Mouse (Mus musculus) limb, embryonic 11.5 days (tissue): Measurements from ENCODE around the gene Ttll1. TPM values are rescaled to one million over a fixed set of nuclear protein-coding genes. Genes with fewer than 3 reads are reported as not detected.

Source experiments
- ATAC-seq: fragments of 200-750 bp; cut with Nextera tagmentation; 2 replicates; pipeline ENCODE4 v1.8.0; 2017; ENCODE audit warnings: low read depth; ENCODE audit not compliant: insufficient number of reproducible peaks, low FRiP score, low TSS enrichment
- DNase-seq: peaks from one replicate; pipeline ENCODE4 v3.0.0-alpha.2; 2015; ENCODE audit warnings: low spot score
- H3K27ac ChIP-seq: fragments of 300-500 bp; sonication (generic); replicated peaks from 2 replicates; pipeline ENCODE4 v1.5.1; 2014; ENCODE audit warnings: low read depth, mild to moderate bottlenecking, low read length
- H3K27me3 ChIP-seq: fragments of 300-500 bp; sonication (generic); 2 replicates; pipeline ENCODE4 v1.6.1; 2014; ENCODE audit warnings: mild to moderate bottlenecking, low read length, mixed read lengths; ENCODE audit not compliant: control insufficient read depth, insufficient read depth
- H3K36me3 ChIP-seq: fragments of 300-500 bp; sonication (generic); 2 replicates; pipeline ENCODE4 v1.6.1; 2014; ENCODE audit warnings: mild to moderate bottlenecking, low read length, moderate library complexity, mixed read lengths; ENCODE audit not compliant: control insufficient read depth, insufficient read depth
- H3K4me1 ChIP-seq: fragments of 300-500 bp; sonication (generic); 2 replicates; pipeline ENCODE4 v1.6.1; 2014; ENCODE audit warnings: low read length, mixed read lengths; ENCODE audit not compliant: control insufficient read depth, insufficient read depth
- H3K4me2 ChIP-seq: fragments of 300-500 bp; sonication (generic); 2 replicates; pipeline ENCODE4 v1.6.1; 2014; ENCODE audit warnings: low read depth, mild to moderate bottlenecking, moderate library complexity; ENCODE audit not compliant: severe bottlenecking
- H3K4me3 ChIP-seq: fragments of 300-500 bp; sonication (generic); 2 replicates; pipeline ENCODE4 v1.5.1; 2014; ENCODE audit warnings: low read depth, low read length
- H3K9ac ChIP-seq: fragments of 300-500 bp; sonication (generic); 2 replicates; pipeline ENCODE4 v1.6.1; 2014; ENCODE audit warnings: mild to moderate bottlenecking, low read length
- H3K9me3 ChIP-seq: fragments of 300-500 bp; sonication (generic); 2 replicates; pipeline ENCODE4 v1.6.1; 2016; ENCODE audit warnings: low read length; ENCODE audit not compliant: control insufficient read depth
- WGBS: fragments of 180-500 bp; shearing (Covaris S2); extraction: QIAGEN DNeasy Blood & Tissue Kit; methylation state at CpG from one replicate; pipeline ENCODE4 v1.1.7; 2014; 5-methylcytosine and 5-hydroxymethylcytosine counted together
- microRNA-seq: library from miRNA; unstranded; fragments of <30 nt; microRNA quantifications from one replicate; pipeline ENCODE4, GENCODE M21; 2016
- polyA plus RNA-seq: library from polyadenylated mRNA; unstranded; fragments of >200 nt; fragmentation: Nextera tagmentation; extraction: Ambion mirVana; gene quantifications from 2 replicates; pipeline ENCODE4 v1.2.1, GENCODE M21; 2014

The Ttll1 gene
- polyA plus RNA-seq, 1 experiment from 2014 or later = 19.2 TPM

- ATAC-seq = no peak
- Histone ChIP-seq H3K4me2 (no peak overlapping the region), H3K36me3 (no peaks in the 10 kb centered on the region), H3K27ac (no peak overlapping the region), H3K4me1 (no peaks in the 10 kb centered on the region), H3K27me3 (no peaks in the 10 kb centered on the region), H3K9ac (no peak overlapping the region), H3K9me3 (no peaks in the 10 kb centered on the region), H3K4me3 (no peak overlapping the region)
- no peak for DNase-seq
- WGBS = 80% methylated on average over 5 of the region's 5 CpGs
These were observed 70.0 kb downstream of the Ttll1 start for GRCm38 (mm10) chr15:83440726-83441125.

- H3K4me2 ChIP-seq = no peak overlapping the region
- DNase-seq (no peak), ATAC-seq (no peak)
- no peaks in the 10 kb centered on the region for H3K27me3 ChIP-seq
- H3K4me3 ChIP-seq = no peak overlapping the region
- H3K27ac ChIP-seq = no peak overlapping the region
- no peaks in the 10 kb centered on the region for H3K36me3 ChIP-seq
- 93% methylated on average over 9 of the region's 9 CpGs for WGBS
- H3K9ac ChIP-seq = no peak overlapping the region
- H3K9me3 ChIP-seq = no peaks in the 10 kb centered on the region
- H3K4me1 ChIP-seq = peaks cover 8% of the 10 kb centered on the region
These were observed 74.2 kb downstream of the Ttll1 start for GRCm38 (mm10) chr15:83436541-83436940.

GRCm38 (mm10) chr15:83435324-83436090, 75.2 kb downstream of the Ttll1 start:
- Histone ChIP-seq H3K9ac (no peak overlapping the region), H3K4me2 (no peak overlapping the region), H3K27me3 (no peaks in the 10 kb centered on the region), H3K4me1 (peaks cover 8% of the 10 kb centered on the region), H3K36me3 (no peaks in the 10 kb centered on the region), H3K4me3 (no peak overlapping the region), H3K27ac (no peak overlapping the region), H3K9me3 (no peaks in the 10 kb centered on the region)
- ATAC-seq (no peak), DNase-seq (no peak)
- 79% methylated on average over 8 of the region's 8 CpGs for WGBS

GRCm38 (mm10) chr15:83434692-83435091, 76.0 kb downstream of the Ttll1 start:
- no peaks in the 10 kb centered on the region for H3K36me3 ChIP-seq
- no peak overlapping the region for H3K4me3 ChIP-seq
- H3K4me2 ChIP-seq = no peak overlapping the region
- no peak for DNase-seq
- WGBS = 80% methylated on average over 4 of the region's 4 CpGs
- H3K9ac ChIP-seq = no peak overlapping the region
- peaks cover 8% of the 10 kb centered on the region for H3K4me1 ChIP-seq
- ATAC-seq = no peak
- no peaks in the 10 kb centered on the region for H3K9me3 ChIP-seq
- H3K27me3 ChIP-seq = no peaks in the 10 kb centered on the region
- H3K27ac ChIP-seq = no peak overlapping the region

Small RNA genes lying within 50 kb of the gene (microRNA-seq; reads per million reads assigned to microRNA genes)
- gene Gm24575 = not detected

Other genes with a start within 250 kb of the Ttll1 start
- 37.2 and 37.6 TPM in 2 replicates for gene Arfgap3, start 160.6 kb downstream of the Ttll1 start, polyA plus RNA-seq
- 45.4 and 52.0 TPM in 2 replicates for gene Pacsin2, start 46.3 kb downstream of the Ttll1 start, polyA plus RNA-seq
- gene Bik, start 16.0 kb upstream of the Ttll1 start, polyA plus RNA-seq = 3.2 and 4.1 TPM in 2 replicates
- 46.1 and 51.8 TPM in 2 replicates for gene Tspo, start 52.7 kb upstream of the Ttll1 start, polyA plus RNA-seq
- 44.9 and 48.4 TPM in 2 replicates for gene Mcat, start 52.9 kb upstream of the Ttll1 start, polyA plus RNA-seq
- 55.8 and 59.1 TPM in 2 replicates for gene Ttll12, start 84.3 kb upstream of the Ttll1 start, polyA plus RNA-seq
- 62.3 and 70.9 TPM in 2 replicates for gene Scube1, start 214.1 kb upstream of the Ttll1 start, polyA plus RNA-seq